ENCODE assay signal across 10 mouse cellular contexts in genomic region chr10:70057064-70057463, GRCm38 (mm10). TPM values are rescaled to one million over a fixed set of nuclear protein-coding genes. Genes with fewer than 3 reads are reported as not detected.
DNase-seq lines count a peak whose midpoint lies in the region; ATAC-seq and TF ChIP-seq lines count a peak whose summit lies in the region.
"Had no signal": no experiment of that assay in that cellular context is flagged by ENCODE, and none has a peak within 500 bp of the region (broad histone marks: within the 10 kb centered on the region; RNA-seq: fewer than 3 reads in every experiment).

No protein-coding gene starts in this region.

- H3K27ac ChIP-seq in stomach, embryonic 16.5 days (ENCODE audit: low read length): no peak overlapping the region
- no peak overlapping the region for H3K27ac ChIP-seq in neural tube, embryonic 15.5 days (replicated peaks)
- H3K27ac ChIP-seq: forebrain, embryonic 15.5 days; liver, embryonic 15.5 days had no signal

- no peak overlapping the region for H3K4me2 ChIP-seq in stomach, embryonic 16.5 days (ENCODE audit: low read depth, low read length)
- H3K4me2 ChIP-seq in neural tube, embryonic 15.5 days: no peak overlapping the region
- H3K4me2 ChIP-seq: forebrain, embryonic 15.5 days; liver, embryonic 15.5 days had no signal

- ATAC-seq in stomach, embryonic 16.5 days (ENCODE audit: insufficient read depth, low FRiP score): peak; percentile 37; the same call in 1 of the 2 replicates
- no peak for ATAC-seq in neural tube, embryonic 15.5 days (ENCODE audit: low FRiP score)
- ATAC-seq: forebrain, embryonic 15.5 days had no signal

- no peak for TF ChIP-seq POLR2A in lung, adult 2 months (IDR thresholded peaks at IDR 0.05; ENCODE audit: borderline replicate concordance, extremely low read depth, low read depth, low read length)

- no peak for TF ChIP-seq CTCF in lung, adult 2 months (IDR thresholded peaks at IDR 0.05; ENCODE audit: insufficient read depth, low read length)

- no peaks in the 10 kb centered on the region for H3K9me3 ChIP-seq in stomach, embryonic 16.5 days (replicated peaks; ENCODE audit: control insufficient read depth, low read length)
- H3K9me3 ChIP-seq in neural tube, embryonic 15.5 days (replicated peaks): no peaks in the 10 kb centered on the region
- H3K9me3 ChIP-seq: forebrain, embryonic 15.5 days; liver, embryonic 15.5 days had no signal

- WGBS in lung, adult 2 months: 55% methylated on average over 3 of the region's 3 CpGs
- WGBS in stomach, embryonic 16.5 days: 36% methylated on average over 3 of the region's 3 CpGs
- WGBS in neural tube, embryonic 15.5 days: 76% methylated on average over 3 of the region's 3 CpGs

- peak; percentile 14 to 41 for DNase-seq in lung, adult 18-20 months
- DNase-seq in lung, adult 2 months: no peak
- peak; percentile 81 for DNase-seq in gastrocnemius, adult 18-20 months (ENCODE audit: low spot score)
- peak; percentile 61 for DNase-seq in heart, postnatal 4 days
- no peak for DNase-seq in right cerebral cortex, postnatal 25 days
- DNase-seq in layer of hippocampus, adult 18-20 months (ENCODE audit: low spot score in 2 of 2): no peak

- no peaks in the 10 kb centered on the region for H3K36me3 ChIP-seq in stomach, embryonic 16.5 days (ENCODE audit: control insufficient read depth, insufficient read depth, low read length)
- no peaks in the 10 kb centered on the region for H3K36me3 ChIP-seq in neural tube, embryonic 15.5 days
- H3K36me3 ChIP-seq: forebrain, embryonic 15.5 days; liver, embryonic 15.5 days had no signal

- no peak overlapping the region for H3K4me3 ChIP-seq in lung, adult 2 months (replicated peaks; ENCODE audit: extremely low read depth, low read depth, low read length)
- no peak overlapping the region for H3K4me3 ChIP-seq in stomach, embryonic 16.5 days (replicated peaks; ENCODE audit: low read length)
- no peak overlapping the region for H3K4me3 ChIP-seq in neural tube, embryonic 15.5 days (replicated peaks)
- H3K4me3 ChIP-seq: forebrain, embryonic 15.5 days; liver, embryonic 15.5 days had no signal

- H3K4me1 ChIP-seq in lung, adult 2 months (ENCODE audit: control insufficient read depth, insufficient read depth, low read length): no peaks in the 10 kb centered on the region
- H3K4me1 ChIP-seq in stomach, embryonic 16.5 days (ENCODE audit: control insufficient read depth, insufficient read depth, low read length): no peaks in the 10 kb centered on the region
- peaks cover 9% of the 10 kb centered on the region for H3K4me1 ChIP-seq in neural tube, embryonic 15.5 days
- H3K4me1 ChIP-seq: liver, embryonic 15.5 days had no signal

- no peak overlapping the region for H3K9ac ChIP-seq in stomach, embryonic 16.5 days (ENCODE audit: low read length)
- H3K9ac ChIP-seq in neural tube, embryonic 15.5 days (replicated peaks): no peak overlapping the region
- H3K9ac ChIP-seq: forebrain, embryonic 15.5 days; liver, embryonic 15.5 days had no signal

- no peaks in the 10 kb centered on the region for H3K27me3 ChIP-seq in stomach, embryonic 16.5 days (ENCODE audit: control insufficient read depth, insufficient read depth, low read length)
- no peaks in the 10 kb centered on the region for H3K27me3 ChIP-seq in neural tube, embryonic 15.5 days (replicated peaks)
- H3K27me3 ChIP-seq: forebrain, embryonic 15.5 days; liver, embryonic 15.5 days had no signal

RNA-seq across cellular contexts. Expression of gene Ccdc6, which starts 39.9 kb away (rescaled TPM):
- polyA plus RNA-seq in lung, adult 2 months (2012; rRNA removed): 19.1 and 22.2 TPM in 2 replicates
- total RNA-seq in gastrocnemius, adult 18-20 months (2021): 100 to 1,000 TPM in 1 of 2 experiments, 10 to 100 TPM in 1; 87.0 to 114 TPM
- total RNA-seq in heart, postnatal 4 days (2021): 10 to 100 TPM; 34.9 to 35.9 TPM
- 13.1 and 13.8 TPM in 2 replicates for polyA plus RNA-seq in stomach, embryonic 16.5 days (2015; fragmentation: Nextera tagmentation; extraction: Ambion mirVana)
- polyA plus RNA-seq in neural tube, embryonic 15.5 days (2015; fragmentation: Nextera tagmentation; extraction: Ambion mirVana): 22.3 and 22.7 TPM in 2 replicates
- 10 to 100 TPM; 72.0 to 73.6 TPM for total RNA-seq in layer of hippocampus, adult 18-20 months (2021)

Comparison
In these comparisons a context has a peak if more than half of its experiments do, and no peak if none do; other contexts are left out.
1. DNase-seq: peak in lung, adult 18-20 months (2 of 2), gastrocnemius, adult 18-20 months (single experiment) and heart, postnatal 4 days (single experiment); none in lung, adult 2 months (single experiment), right cerebral cortex, postnatal 25 days (single experiment) and layer of hippocampus, adult 18-20 months (0 of 2).